Mouse (Mus musculus) spleen, postnatal 0 days (tissue): Measurements from ENCODE around the gene Ptgr2. TPM values are rescaled to one million over a fixed set of nuclear protein-coding genes. Genes with fewer than 3 reads are reported as not detected.

Experiments
- polyA plus RNA-seq: library from polyadenylated mRNA; unstranded; fragments of >200 nt; fragmentation: Nextera tagmentation; extraction: Ambion mirVana; gene quantifications from 2 replicates; pipeline ENCODE4 v1.2.1, GENCODE M21; 2015

The Ptgr2 gene
- 24.6 and 25.1 TPM in 2 replicates for polyA plus RNA-seq

GRCm38 (mm10) chr12:84284885-84285592 is at the start of gene Ptgr2:
TSS of gene Ptgr2 (plus strand) at chr12:84285232.

GRCm38 (mm10) chr12:84316721-84317621 is 31.9 kb downstream of the Ptgr2 start, which contains the start of gene Zfp410:
TSS of gene Zfp410 (plus strand) at chr12:84316852.

GRCm38 (mm10) chr12:84361555-84362489 is 76.8 kb downstream of the Ptgr2 start, which contains the start of the genes Coq6 and Fam161b:
TSS of gene Coq6 (plus strand) at chr12:84361657.
TSS of gene Fam161b (minus strand) at chr12:84361833.

Other genes with a start within 250 kb of the Ptgr2 start
- 0.13 TPM in 2 replicates for gene Acot4, start 246.9 kb upstream of the Ptgr2 start, polyA plus RNA-seq
- not detected in 2 replicates for gene Gm49366, start 246.3 kb upstream of the Ptgr2 start, polyA plus RNA-seq
- 0.04 TPM in 1 of 2 replicates, not detected in the other for gene Acot3, start 233.1 kb upstream of the Ptgr2 start, polyA plus RNA-seq
- gene Acot5, start 215.9 kb upstream of the Ptgr2 start, polyA plus RNA-seq = not detected in 2 replicates
- gene Acot6, start 184.6 kb upstream of the Ptgr2 start, polyA plus RNA-seq = 0.90 and 1.3 TPM in 2 replicates
- 0.63 and 1.0 TPM in 2 replicates for gene Dnal1, start 170.9 kb upstream of the Ptgr2 start, polyA plus RNA-seq
- 0.41 and 0.43 TPM in 2 replicates for gene Pnma1, start 136.7 kb upstream of the Ptgr2 start, polyA plus RNA-seq
- 6.1 and 6.8 TPM in 2 replicates for gene Elmsan1, start 66.4 kb upstream of the Ptgr2 start, polyA plus RNA-seq
- gene Zfp410, start 31.6 kb downstream of the Ptgr2 start, polyA plus RNA-seq = 45.0 and 48.5 TPM in 2 replicates
- gene Coq6, start 76.4 kb downstream of the Ptgr2 start, polyA plus RNA-seq = 20.7 and 21.5 TPM in 2 replicates
- gene Fam161b, start 76.6 kb downstream of the Ptgr2 start, polyA plus RNA-seq = 0.97 and 1.4 TPM in 2 replicates
- 6.5 and 7.0 TPM in 2 replicates for gene Entpd5, start 123.8 kb downstream of the Ptgr2 start, polyA plus RNA-seq
- gene Bbof1, start 123.8 kb downstream of the Ptgr2 start, polyA plus RNA-seq = 0.53 and 0.63 TPM in 2 replicates
- 23.2 and 26.2 TPM in 2 replicates for gene Rnf113a2, start 132.0 kb downstream of the Ptgr2 start, polyA plus RNA-seq
- gene Aldh6a1, start 165.8 kb downstream of the Ptgr2 start, polyA plus RNA-seq = 8.4 and 11.7 TPM in 2 replicates
- 12.8 and 14.9 TPM in 2 replicates for gene Lin52, start 166.2 kb downstream of the Ptgr2 start, polyA plus RNA-seq